Mouse (Mus musculus): ENCODE results near the gene Usp30. TPM values are rescaled to one million over a fixed set of nuclear protein-coding genes. Genes with fewer than 3 reads are reported as not detected.

Gene Usp30
- polyA plus RNA-seq, 1 experiment: 36.6 TPM

GRCm38 (mm10) chr5:114147043-114147972 lies 82.0 kb downstream of the Usp30 start:
- no peak overlapping the region for H3K4me3 ChIP-seq (ENCODE audit: insufficient read depth, low read length)
- no peak for TF ChIP-seq CTCF (IDR thresholded peaks at IDR 0.05; ENCODE audit: extremely low read depth, insufficient read depth, low read length)
- no peak for TF ChIP-seq POLR2A (IDR thresholded peaks at IDR 0.05; ENCODE audit: extremely low read depth, insufficient read depth, low read length)
- H3K4me1 ChIP-seq (ENCODE audit: control insufficient read depth, insufficient read depth, low read length): no peaks in the 10 kb centered on the region
- no peak overlapping the region for H3K27ac ChIP-seq (ENCODE audit: insufficient read depth, low read length)

GRCm38 (mm10) chr5:114152359-114153092 lies 87.3 kb downstream of the Usp30 start:
- no peaks in the 10 kb centered on the region for H3K4me1 ChIP-seq (ENCODE audit: control insufficient read depth, insufficient read depth, low read length)
- no peak overlapping the region for H3K27ac ChIP-seq (ENCODE audit: insufficient read depth, low read length)
- H3K4me3 ChIP-seq (ENCODE audit: insufficient read depth, low read length): no peak overlapping the region
- no peak for TF ChIP-seq CTCF (IDR thresholded peaks at IDR 0.05; ENCODE audit: extremely low read depth, insufficient read depth, low read length)
- no peak for TF ChIP-seq POLR2A (IDR thresholded peaks at IDR 0.05; ENCODE audit: extremely low read depth, insufficient read depth, low read length)

- TF ChIP-seq CTCF (IDR thresholded peaks at IDR 0.05; ENCODE audit: extremely low read depth, insufficient read depth, low read length) (no peak), POLR2A (IDR thresholded peaks at IDR 0.05; ENCODE audit: extremely low read depth, insufficient read depth, low read length) (no peak)
- H3K4me3 ChIP-seq (ENCODE audit: insufficient read depth, low read length): no peak overlapping the region
Observed at GRCm38 (mm10) chr5:114153490-114153889, 88.2 kb downstream of the Usp30 start.

GRCm38 (mm10) chr5:114154765-114155164 lies 89.5 kb downstream of the Usp30 start:
- Histone ChIP-seq H3K4me3 (ENCODE audit: insufficient read depth, low read length) (no peak overlapping the region), H3K27ac (ENCODE audit: insufficient read depth, low read length) (no peak overlapping the region), H3K4me1 (ENCODE audit: control insufficient read depth, insufficient read depth, low read length) (no peaks in the 10 kb centered on the region)
- TF ChIP-seq POLR2A (IDR thresholded peaks at IDR 0.05; ENCODE audit: extremely low read depth, insufficient read depth, low read length): no peak

More at GRCm38 (mm10) chr5:114153490-114153889, 88.2 kb downstream of the Usp30 start:
- H3K27ac ChIP-seq (ENCODE audit: insufficient read depth, low read length): no peak overlapping the region
- H3K4me1 ChIP-seq (ENCODE audit: control insufficient read depth, insufficient read depth, low read length): no peaks in the 10 kb centered on the region

GRCm38 (mm10) chr5:114155168-114155933 lies 90.1 kb downstream of the Usp30 start:
- Histone ChIP-seq H3K4me1 (ENCODE audit: control insufficient read depth, insufficient read depth, low read length) (no peaks in the 10 kb centered on the region), H3K4me3 (ENCODE audit: insufficient read depth, low read length) (no peak overlapping the region), H3K27ac (ENCODE audit: insufficient read depth, low read length) (no peak overlapping the region)
- TF ChIP-seq CTCF (IDR thresholded peaks at IDR 0.05; ENCODE audit: extremely low read depth, insufficient read depth, low read length): no peak
- TF ChIP-seq POLR2A (IDR thresholded peaks at IDR 0.05; ENCODE audit: extremely low read depth, insufficient read depth, low read length): no peak

- no peak overlapping the region for H3K4me3 ChIP-seq (ENCODE audit: insufficient read depth, low read length)
- no peaks in the 10 kb centered on the region for H3K4me1 ChIP-seq (ENCODE audit: control insufficient read depth, insufficient read depth, low read length)
- no peak overlapping the region for H3K27ac ChIP-seq (ENCODE audit: insufficient read depth, low read length)
- TF ChIP-seq CTCF (IDR thresholded peaks at IDR 0.05; ENCODE audit: extremely low read depth, insufficient read depth, low read length) (no peak), POLR2A (IDR thresholded peaks at IDR 0.05; ENCODE audit: extremely low read depth, insufficient read depth, low read length) (no peak)
Observed at GRCm38 (mm10) chr5:114157236-114157635, 92.0 kb downstream of the Usp30 start.

- no peak overlapping the region for H3K4me3 ChIP-seq (ENCODE audit: insufficient read depth, low read length)
- H3K4me1 ChIP-seq (ENCODE audit: control insufficient read depth, insufficient read depth, low read length): peaks cover 2% of the 10 kb centered on the region
- no peak overlapping the region for H3K27ac ChIP-seq (ENCODE audit: insufficient read depth, low read length)
- TF ChIP-seq POLR2A (IDR thresholded peaks at IDR 0.05; ENCODE audit: extremely low read depth, insufficient read depth, low read length) (no peak), CTCF (IDR thresholded peaks at IDR 0.05; ENCODE audit: extremely low read depth, insufficient read depth, low read length) (no peak)
Observed at GRCm38 (mm10) chr5:114161424-114161823, 96.2 kb downstream of the Usp30 start.

GRCm38 (mm10) chr5:114162106-114162815 lies 97.0 kb downstream of the Usp30 start:
- no peak overlapping the region for H3K27ac ChIP-seq (ENCODE audit: insufficient read depth, low read length)
- TF ChIP-seq CTCF (IDR thresholded peaks at IDR 0.05; ENCODE audit: extremely low read depth, insufficient read depth, low read length): peak; percentile 24; the same call in 1 of the 2 replicates
- TF ChIP-seq POLR2A (IDR thresholded peaks at IDR 0.05; ENCODE audit: extremely low read depth, insufficient read depth, low read length): no peak
- H3K4me1 ChIP-seq (ENCODE audit: control insufficient read depth, insufficient read depth, low read length): peaks cover 2% of the 10 kb centered on the region
- no peak overlapping the region for H3K4me3 ChIP-seq (ENCODE audit: insufficient read depth, low read length)
